ENCODE assay signal across 22 mouse cellular contexts in the genomic region with DNA sequence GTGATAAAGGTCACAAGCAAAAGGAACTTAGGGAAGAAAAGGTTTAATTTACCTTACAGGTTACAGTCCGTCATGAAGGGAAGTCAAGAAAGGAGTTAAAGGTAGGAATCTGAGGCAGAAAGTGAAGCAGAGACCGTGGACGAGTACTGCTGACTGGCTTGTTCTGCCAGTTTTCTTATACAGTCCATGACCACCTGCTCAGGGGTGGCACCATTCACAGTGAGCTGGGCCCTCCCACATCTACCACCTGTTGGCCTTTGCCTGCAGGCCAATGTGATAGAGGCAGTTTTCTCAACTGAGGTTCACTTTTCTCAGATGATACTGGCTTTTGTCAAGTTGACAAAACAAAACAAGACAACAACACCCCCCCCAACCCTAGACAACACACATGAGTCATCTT. TPM values are rescaled to one million over a fixed set of nuclear protein-coding genes. Genes with fewer than 3 reads are reported as not detected.
"Had no signal": no experiment of that assay in that cellular context is flagged by ENCODE, and none has a peak within 500 bp of the region (broad histone marks: within the 10 kb centered on the region; RNA-seq: fewer than 3 reads in every experiment).

A gene (minus strand): TSS at position 151 of the 400 bp plus-strand sequence.

- DNase-seq: kidney, adult 18-20 months; kidney, adult 9 months; kidney, postnatal 36 days; liver, postnatal 0 days; lung, embryonic 14.5 days; thymus, adult 18-20 months; thymus, postnatal 36 days had no signal

- H3K4me1 ChIP-seq: midbrain, embryonic 10.5 days; midbrain, embryonic 13.5 days; neural tube, embryonic 13.5 days had no signal

- H3K4me2 ChIP-seq: liver, embryonic 11.5 days; lung, embryonic 14.5 days; midbrain, embryonic 13.5 days; neural tube, embryonic 13.5 days had no signal

- H3K9ac ChIP-seq: liver, embryonic 14.5 days; liver, postnatal 0 days; lung, embryonic 14.5 days; midbrain, embryonic 13.5 days; neural tube, embryonic 13.5 days had no signal

- H3K27ac ChIP-seq: kidney, postnatal 0 days; liver, embryonic 14.5 days; midbrain, embryonic 10.5 days; midbrain, embryonic 13.5 days; neural tube, embryonic 13.5 days had no signal

- ATAC-seq: inflammation-experienced regulatory T-cells, adult 6 months; liver, postnatal 0 days; lung, postnatal 0 days; midbrain, embryonic 13.5 days; midbrain, embryonic 16.5 days had no signal

- H3K9me3 ChIP-seq: megakaryocyte, embryonic 14.5 days; midbrain, embryonic 10.5 days; midbrain, embryonic 13.5 days; neural tube, embryonic 13.5 days had no signal

- H3K27me3 ChIP-seq: megakaryocyte, embryonic 14.5 days; midbrain, embryonic 13.5 days; neural tube, embryonic 13.5 days had no signal

- H3K4me3 ChIP-seq: megakaryocyte, embryonic 14.5 days; midbrain, embryonic 10.5 days; midbrain, embryonic 13.5 days; myocyte; neural tube, embryonic 13.5 days had no signal

- H3K36me3 ChIP-seq: midbrain, embryonic 10.5 days; midbrain, embryonic 13.5 days; neural tube, embryonic 13.5 days had no signal

RNA-seq across cellular contexts. Expression of the gene that starts here (rescaled TPM):
- polyA plus RNA-seq: inflammation-experienced regulatory T-cells, adult 6 months; kidney, postnatal 0 days; limb, embryonic 11.5 days; liver, embryonic 11.5 days; liver, embryonic 14.5 days; liver, postnatal 0 days; lung, embryonic 14.5 days; lung, postnatal 0 days; midbrain, embryonic 10.5 days; midbrain, embryonic 13.5 days; midbrain, embryonic 16.5 days; myocyte; neural tube, embryonic 13.5 days; small intestine, adult 2 months; spleen, adult 2 months; stomach, embryonic 14.5 days had no signal
